Mouse (Mus musculus): ENCODE results near the gene Apon.
"Not testable (repeated sequence)": the region's sequence is repeated elsewhere in the genome, so short reads cannot be mapped to it uniquely, and the experiment has no call there.

The Apon gene

GRCm38 (mm10) chr10:128278158-128278557, 24.3 kb downstream of the Apon start:
- no peak for DNase-seq

DNA sequence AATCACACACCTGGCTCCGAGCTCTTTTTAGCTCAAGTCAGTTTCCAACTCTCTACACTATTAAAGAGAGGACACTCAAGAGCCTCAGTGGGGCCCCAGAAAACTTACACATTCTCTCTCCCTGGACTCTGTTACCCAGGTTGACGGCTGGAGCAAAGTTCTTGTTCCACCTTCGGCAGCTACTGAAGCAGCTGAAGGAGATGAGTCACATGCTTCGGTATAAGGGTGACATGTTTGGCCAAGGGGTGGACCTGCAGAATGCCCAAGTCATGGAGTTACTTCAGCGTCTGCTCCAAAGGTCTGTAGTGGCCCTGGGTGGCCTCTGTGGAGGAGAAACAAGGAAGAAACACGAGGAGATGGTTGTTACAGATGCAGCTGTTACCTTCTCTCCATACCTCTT, 27.0 kb downstream of the Apon start:
- DNase-seq = no peak

GRCm38 (mm10) chr10:128281682-128282081, 27.8 kb downstream of the Apon start:
- no peak for DNase-seq

- no peak for DNase-seq
Measured at GRCm38 (mm10) chr10:128282886-128283450, 29.1 kb downstream of the Apon start.

- peak; percentile 85 for DNase-seq
Measured at GRCm38 (mm10) chr10:128283604-128284579, 30.0 kb downstream of the Apon start.

DNA sequence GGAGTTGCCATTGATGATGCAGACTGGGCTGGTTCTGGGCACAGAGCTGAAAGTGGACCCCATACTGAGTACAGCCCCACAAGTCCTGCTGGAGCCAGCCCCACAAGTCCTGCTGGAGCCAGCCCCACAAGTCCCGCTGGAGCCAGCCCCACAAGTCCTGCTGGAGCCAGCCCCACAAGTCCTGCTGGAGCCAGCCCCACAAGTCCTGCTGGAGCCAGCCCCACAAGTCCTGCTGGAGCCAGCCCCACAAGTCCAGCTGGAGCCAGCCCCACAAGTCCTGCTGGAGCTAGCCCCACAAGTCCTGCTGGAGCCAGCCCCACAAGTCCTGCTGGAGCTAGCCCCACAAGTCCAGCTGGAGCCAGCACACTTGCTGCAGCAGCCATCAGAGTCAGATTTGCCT, 36.7 kb downstream of the Apon start:
- not testable (repeated sequence) for DNase-seq

- DNase-seq = no peak
Measured at GRCm38 (mm10) chr10:128296370-128297090, 42.6 kb downstream of the Apon start.

- no peak for DNase-seq
Measured at GRCm38 (mm10) chr10:128297221-128297620, 43.3 kb downstream of the Apon start.

DNA sequence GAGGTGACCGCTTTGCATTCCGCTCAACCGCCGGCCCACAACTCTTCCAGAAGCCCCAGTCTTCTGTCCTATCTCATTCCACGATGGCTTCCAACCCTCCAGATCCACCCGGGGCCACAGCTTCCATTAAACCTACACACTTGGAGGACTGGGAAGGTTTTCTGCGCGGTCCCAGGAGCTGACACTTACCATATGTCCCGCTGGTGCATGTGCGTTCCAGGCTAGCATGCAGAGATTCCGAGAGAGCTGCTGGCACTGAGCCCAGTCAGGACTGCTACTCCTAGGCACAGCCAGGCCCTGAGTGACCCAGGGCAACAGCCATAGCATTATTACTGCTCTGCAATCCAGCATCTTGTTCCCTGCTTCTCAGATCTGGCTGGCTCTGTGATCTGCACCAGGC, 43.7 kb downstream of the Apon start:
- DNase-seq = no peak

GRCm38 (mm10) chr10:128298243-128298642, 44.3 kb downstream of the Apon start:
- DNase-seq = no peak

DNA sequence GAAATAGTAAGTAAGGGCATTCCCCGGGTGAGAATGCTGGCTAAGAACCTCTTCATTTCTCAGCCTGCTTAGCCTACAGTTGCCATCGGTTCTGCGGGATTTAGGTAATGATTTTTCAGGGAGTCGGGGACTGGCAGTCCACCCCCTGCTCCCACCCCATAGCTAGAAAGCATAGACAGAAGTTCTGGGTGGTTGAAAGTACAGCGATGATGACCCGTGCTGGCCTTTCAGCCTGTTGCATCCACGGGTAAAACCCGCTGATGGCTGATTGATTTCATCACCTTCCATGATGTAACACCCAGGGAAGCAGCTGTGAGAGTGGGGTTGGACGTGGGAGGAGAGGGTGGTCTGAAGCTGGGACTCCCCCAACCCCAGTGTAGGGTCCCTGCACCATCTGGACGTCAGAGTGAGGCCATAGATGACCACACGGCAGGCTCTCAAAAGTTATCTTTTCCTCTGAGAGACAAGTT, 44.8 kb downstream of the Apon start, which contains the start of gene Il23a:
Il23a (minus strand) TSS at position 51 of the 470 bp plus-strand sequence.
- no peak for DNase-seq

DNA sequence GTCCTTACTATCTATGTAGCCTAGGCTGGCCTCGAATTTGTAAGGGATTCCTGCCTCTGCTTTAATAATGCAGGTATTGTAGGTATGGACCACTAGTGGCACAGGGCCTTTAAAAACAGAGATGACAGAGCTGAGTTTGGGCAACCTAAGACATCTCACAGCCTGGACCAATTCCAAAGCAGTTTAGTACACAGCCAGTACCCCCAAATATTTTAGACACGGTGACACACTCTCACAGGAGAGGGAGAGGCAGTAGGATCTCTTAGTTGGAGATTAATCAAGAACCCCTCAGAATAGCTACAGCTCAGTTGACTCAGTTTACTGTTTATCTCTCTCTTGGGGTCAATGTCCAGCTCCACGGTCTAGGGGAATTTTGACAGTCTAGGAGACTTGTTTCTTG, 48.5 kb downstream of the Apon start:
- no peak for DNase-seq

DNA sequence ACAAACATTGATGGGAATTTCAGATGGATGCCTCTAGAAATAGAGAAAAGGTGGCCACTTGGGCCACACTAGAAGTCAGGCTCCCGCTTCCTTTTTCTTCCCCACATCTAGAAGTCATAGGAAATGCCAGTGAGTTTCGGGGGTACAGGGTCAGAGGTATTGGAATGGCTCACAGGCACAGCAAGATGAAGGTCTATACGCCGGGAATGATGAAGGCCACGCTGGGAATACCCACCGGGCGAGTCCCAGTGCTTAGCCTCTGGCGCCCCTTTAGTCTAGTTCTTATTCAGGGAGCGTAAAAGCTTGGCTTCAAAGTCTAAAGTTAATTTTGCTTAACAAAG, 48.9 kb downstream of the Apon start:
- no peak for DNase-seq

DNA sequence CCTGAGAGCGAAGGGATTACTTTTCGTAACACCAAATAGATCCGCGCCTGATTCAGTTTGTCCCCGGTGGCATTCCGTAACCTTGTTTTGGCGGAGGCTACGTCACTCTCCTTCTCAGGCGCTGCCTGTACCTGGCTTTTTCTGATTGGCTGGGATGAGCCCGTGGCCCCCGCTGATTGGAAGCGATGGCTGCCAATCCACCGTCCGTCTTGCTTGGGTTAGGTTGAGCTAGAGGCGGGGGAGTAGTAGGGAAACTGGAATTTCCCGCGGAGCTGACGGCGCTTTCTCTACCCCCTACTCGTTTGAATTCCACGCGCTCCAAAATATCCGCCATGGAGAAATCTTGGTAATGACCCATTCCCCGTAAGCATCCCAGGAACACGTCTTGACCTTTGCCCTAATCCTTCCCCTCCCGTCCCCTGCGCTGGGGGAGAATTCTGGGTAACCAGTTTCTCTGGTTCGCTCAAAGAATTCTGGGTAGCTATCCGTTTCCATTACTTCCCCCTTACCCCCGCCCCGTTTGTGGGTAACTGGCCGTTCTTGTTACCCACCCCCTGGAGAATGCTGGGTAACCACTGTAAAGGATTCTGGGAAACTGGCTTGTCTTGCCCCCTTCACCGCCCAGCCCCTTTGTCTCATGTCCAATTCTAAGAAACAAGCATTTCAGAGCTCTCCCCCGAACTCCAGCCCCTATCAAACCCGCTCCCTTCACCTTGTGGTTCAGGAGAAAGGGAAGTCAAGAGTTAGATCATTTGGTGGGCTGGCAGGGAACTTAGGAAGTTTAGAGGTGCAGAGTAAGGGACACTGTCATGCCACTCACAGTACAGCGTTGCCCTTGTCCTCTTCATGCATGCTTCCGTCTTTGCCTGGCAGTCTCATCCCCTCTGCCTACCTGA, 49.5 kb downstream of the Apon start, which contains the start of gene Pan2:
Pan2 (plus strand) TSS at position 210 of the 896 bp plus-strand sequence.
- peak; percentile 98 for DNase-seq
